Mouse (Mus musculus) MEL (cell line): ENCODE data around the gene Elp1.

Source experiments
- CTCF ChIP-seq, 3 experiments: IDR thresholded peaks in 2 of 3; conservative IDR thresholded peaks in 1 of 3; 2 replicates each; pipeline ENCODE4 v1.5.1; 2011 to 2012; ENCODE audit warnings: low read length in 3 of 3, low read depth in 2 of 3, mild to moderate bottlenecking in 2 of 3, improper control_type of control experiment in 1 of 3, inconsistent platforms in 1 of 3, mixed read lengths in 1 of 3, moderate library complexity in 1 of 3; ENCODE audit not compliant: control insufficient read depth in 1 of 3, insufficient read depth in 1 of 3, poor library complexity in 1 of 3, severe bottlenecking in 1 of 3
- E2F4 ChIP-seq: IDR thresholded peaks from 2 replicates; pipeline ENCODE4 v1.6.1; 2011; ENCODE audit warnings: low read depth, low read length, improper control_type of control experiment, borderline replicate concordance
- EP300 ChIP-seq, 2 experiments: IDR thresholded peaks; 2 replicates each; pipeline ENCODE4 v1.6.1; 2011; ENCODE audit warnings: improper control_type of control experiment in 2 of 2, low read length in 2 of 2, low read depth in 1 of 2, mild to moderate bottlenecking in 1 of 2
- JUND ChIP-seq: IDR thresholded peaks from 2 replicates; pipeline ENCODE4 v1.6.1; 2011; ENCODE audit warnings: low read depth, mild to moderate bottlenecking, improper control_type of control experiment, low read length
- NELFE ChIP-seq: IDR thresholded peaks from 2 replicates; pipeline ENCODE4 v1.6.1; 2011; ENCODE audit warnings: low read depth, low read length, improper control_type of control experiment
- POLR2A ChIP-seq, 2 experiments: IDR thresholded peaks; 2 replicates each; pipeline ENCODE4 v1.6.1; 2011 to 2012; ENCODE audit warnings: low read length in 2 of 2, mild to moderate bottlenecking in 2 of 2, control low read depth in 1 of 2, improper control_type of control experiment in 1 of 2, low read depth in 1 of 2, moderate library complexity in 1 of 2; ENCODE audit not compliant: control insufficient read depth in 1 of 2, insufficient read depth in 1 of 2, poor library complexity in 1 of 2
- POLR2AphosphoS2 ChIP-seq: IDR thresholded peaks from 2 replicates; pipeline ENCODE4 v1.6.1; 2011; ENCODE audit warnings: low read length, improper control_type of control experiment
- RAD21 ChIP-seq: IDR thresholded peaks from 2 replicates; pipeline ENCODE4 v1.6.1; 2011; ENCODE audit warnings: mild to moderate bottlenecking, low read depth, low read length, improper control_type of control experiment

GRCm38 (mm10) chr4:56756021-56756420 is 46.1 kb downstream of the Elp1 start:
- TF ChIP-seq POLR2A (IDR thresholded peaks at IDR 0.05; ENCODE audit: control insufficient read depth in 1 of 2, insufficient read depth in 1 of 2, low read depth in 1 of 2, low read length in 2 of 2, poor library complexity in 1 of 2) (no peak), JUND (no peak), CTCF (IDR thresholded peaks at IDR 0.05 in 2 of 3, conservative IDR thresholded peaks at IDR 0.05 in 1 of 3; ENCODE audit: control insufficient read depth in 1 of 3, insufficient read depth in 1 of 3, low read depth in 2 of 3, low read length in 3 of 3, poor library complexity in 1 of 3, severe bottlenecking in 1 of 3) (no peak), NELFE (no peak), EP300 (IDR thresholded peaks at IDR 0.05; ENCODE audit: low read depth in 1 of 2, low read length in 2 of 2) (no peak), E2F4 (no peak), POLR2AphosphoS2 (no peak), RAD21 (no peak)
